Mouse (Mus musculus): ENCODE measurements around the gene Mettl8. TPM values are rescaled to one million over a fixed set of nuclear protein-coding genes. Genes with fewer than 3 reads are reported as not detected.

Gene Mettl8
- total and polyA plus RNA-seq, 3 experiments: 2.4 to 13.4 (median 13.2) TPM

DNA sequence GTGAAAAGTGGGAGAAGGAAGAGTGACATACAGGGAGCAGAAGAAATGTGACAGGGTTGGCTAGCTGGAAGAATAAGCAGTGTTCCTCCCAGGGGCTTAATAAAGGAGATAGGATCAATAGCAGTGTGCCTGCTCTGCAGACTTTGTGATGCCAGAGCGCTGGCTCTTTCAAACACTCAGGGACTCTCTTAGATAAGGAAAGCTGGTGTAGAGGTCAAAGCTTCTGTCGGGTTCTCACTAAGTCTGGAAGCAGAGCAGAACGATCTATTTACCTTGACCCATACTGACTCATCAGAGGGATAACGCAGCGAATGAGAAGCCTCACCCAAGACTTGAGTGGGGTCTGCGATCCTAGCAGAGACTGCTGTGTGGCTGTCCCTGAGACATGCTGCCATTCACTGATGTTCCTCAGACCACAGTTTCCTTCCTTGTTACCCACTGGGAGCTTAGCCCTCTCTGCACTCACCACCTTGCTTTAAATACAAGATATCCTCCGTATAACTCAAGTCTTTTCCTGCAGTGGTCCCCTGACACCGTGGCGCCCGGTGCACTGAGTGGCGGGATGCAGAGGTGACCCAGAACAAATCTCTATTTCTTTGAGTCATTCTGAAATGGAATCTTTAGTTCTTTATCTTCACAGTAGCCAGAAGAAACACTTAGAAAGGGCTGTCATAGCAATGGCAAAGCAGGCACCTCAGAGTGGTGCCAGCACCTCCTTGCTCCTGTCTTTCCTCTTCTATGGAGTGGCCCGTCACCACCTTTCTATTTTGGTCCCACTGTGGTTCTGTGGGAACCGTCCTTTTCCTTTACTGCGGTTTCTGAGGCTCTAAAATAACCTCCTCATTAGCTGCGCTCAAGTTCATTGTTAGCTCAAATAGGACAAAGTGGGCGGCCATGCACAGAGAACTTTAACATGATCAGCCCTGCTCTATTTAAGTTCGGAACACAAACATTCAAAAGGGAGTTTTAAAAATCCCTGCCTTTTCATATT, 65.9 kb downstream of the Mettl8 start:
- DNase-seq: peak; percentile 62

DNA sequence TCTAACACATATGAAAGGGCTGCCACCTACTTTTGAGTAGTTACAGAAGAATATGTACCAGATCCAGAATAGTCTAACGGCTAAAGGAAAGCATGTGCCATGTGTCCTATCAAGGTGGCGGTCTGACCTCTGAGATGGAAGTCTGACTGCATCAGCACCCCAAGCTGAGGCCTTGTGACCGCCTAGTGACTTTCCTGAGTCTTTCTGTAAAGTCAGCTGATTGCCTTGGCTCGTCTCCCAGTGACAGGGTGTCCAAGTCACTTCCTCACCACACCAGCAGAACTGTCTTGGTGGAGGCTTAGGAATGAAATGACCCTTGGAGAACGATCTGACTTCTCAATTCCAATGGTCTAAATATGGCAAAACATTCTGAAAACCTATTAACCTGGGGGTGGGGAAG, 77.1 kb downstream of the Mettl8 start:
- DNase-seq: peak; percentile 65

DNA sequence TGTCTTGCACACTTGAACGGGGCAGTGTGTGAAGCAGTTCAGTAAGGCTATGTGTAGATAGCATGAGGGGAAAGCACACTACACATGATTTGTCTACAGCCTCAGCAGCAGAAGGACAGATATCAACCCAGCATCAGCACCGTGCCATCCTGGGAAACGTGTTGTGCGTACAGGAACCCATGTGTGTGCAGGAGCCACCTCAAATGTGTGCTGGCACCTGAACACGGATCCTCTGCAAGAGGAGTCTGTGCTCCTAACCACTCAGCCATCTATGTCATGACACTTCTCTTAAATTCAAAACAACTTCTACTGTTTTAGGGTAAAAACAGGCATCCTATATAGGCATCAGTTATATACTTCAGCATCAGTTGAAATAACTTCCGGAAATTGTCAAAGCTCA, 80.6 kb downstream of the Mettl8 start:
- no peak for DNase-seq

DNA sequence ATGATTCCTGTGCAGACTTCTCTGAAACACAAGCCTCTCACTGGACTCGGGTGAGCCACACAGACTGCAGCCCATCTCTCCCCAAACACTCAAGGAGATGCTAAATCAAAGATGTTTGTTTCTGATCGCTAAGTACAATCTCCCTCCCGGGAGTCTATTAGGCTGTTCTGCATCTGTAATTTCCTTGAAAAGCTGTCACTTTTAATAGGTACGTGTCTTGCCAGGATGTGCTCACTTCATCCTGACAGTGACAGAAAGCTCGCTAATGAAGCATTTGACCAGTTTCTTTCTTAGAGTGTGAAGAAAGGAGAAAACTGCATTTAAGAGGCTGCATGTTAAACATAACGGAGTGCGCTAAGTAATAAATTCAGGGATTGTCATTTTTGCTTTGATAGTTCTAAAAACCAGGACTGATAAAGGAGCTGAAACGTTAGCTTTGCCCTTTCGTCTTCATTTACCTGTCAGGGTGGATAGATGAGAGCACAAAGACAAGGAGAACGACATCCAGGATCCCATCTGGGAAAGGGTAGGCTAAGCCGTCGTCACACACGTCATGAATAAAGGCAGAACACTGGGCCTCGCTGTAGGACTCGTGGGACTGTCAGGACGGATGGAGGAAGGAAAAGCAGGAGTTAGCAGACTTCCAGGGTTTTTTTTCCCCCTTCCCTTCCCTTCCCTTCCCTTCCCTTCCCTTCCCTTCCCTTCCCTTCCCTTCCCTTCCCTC, 82.4 kb downstream of the Mettl8 start:
- no peak for DNase-seq

GRCm38 (mm10) chr2:70970158-70970741, 85.1 kb downstream of the Mettl8 start:
- no peak for DNase-seq

DNA sequence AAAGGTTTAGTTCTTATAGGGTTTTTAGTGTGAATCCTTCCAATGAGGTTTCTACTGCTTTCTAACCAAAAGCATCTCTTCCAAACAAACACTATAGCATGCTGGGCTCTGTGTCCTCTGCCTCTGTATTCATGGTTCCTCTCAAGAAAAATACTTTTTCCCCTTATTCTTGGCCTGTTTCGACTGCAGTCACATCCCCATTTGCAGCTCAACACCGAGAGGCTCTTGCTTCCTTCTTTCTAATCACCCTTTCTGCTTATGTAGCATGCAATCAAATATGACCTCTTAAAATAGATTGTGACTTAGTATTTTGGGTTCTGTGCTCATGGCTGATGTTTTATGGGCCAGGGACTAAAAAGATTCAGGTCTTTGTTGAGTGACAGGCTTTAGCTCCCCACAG, 87.1 kb downstream of the Mettl8 start:
- no peak for DNase-seq

DNA sequence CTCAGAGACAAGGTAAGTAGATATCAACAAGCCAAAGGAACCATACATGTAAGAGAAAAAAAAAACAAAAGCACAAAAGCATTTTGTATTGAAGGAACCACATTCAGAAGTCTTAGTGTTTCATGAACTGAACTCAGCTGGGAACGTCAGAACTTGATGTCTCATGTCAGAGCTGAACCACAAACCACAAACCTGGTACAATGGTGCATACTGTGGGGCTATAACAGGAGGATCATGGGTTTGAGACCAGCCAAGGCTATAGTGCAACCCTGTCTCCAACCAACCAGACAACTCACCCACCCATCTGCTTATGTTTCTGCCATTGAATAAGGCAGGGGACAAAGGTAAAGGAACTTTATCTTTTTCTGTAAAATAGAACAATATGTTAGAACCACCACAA, 88.2 kb downstream of the Mettl8 start:
- no peak for DNase-seq

- DNase-seq: no peak
Measured at GRCm38 (mm10) chr2:70964809-70965208, 90.6 kb downstream of the Mettl8 start.

DNA sequence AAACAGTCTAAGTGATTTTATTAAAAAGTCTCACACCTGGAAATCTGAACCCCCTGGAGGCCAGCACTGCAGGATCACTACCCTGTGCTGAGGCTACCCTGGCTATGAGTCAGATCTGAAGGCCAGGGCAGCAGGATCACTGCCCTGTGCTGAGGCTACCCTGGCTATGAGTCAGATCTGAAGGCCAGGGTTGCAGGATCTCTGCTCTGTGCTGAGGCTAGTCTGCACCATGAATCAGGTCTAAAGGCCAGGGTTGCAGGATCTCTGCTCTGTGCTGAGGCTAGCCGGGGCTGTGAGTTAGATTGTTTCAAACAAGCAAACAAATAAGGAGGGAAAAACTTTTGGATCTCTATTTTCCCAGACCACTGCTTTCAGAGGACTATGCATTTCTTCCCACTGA, 92.5 kb downstream of the Mettl8 start:
- peak; percentile 87 for DNase-seq

DNA sequence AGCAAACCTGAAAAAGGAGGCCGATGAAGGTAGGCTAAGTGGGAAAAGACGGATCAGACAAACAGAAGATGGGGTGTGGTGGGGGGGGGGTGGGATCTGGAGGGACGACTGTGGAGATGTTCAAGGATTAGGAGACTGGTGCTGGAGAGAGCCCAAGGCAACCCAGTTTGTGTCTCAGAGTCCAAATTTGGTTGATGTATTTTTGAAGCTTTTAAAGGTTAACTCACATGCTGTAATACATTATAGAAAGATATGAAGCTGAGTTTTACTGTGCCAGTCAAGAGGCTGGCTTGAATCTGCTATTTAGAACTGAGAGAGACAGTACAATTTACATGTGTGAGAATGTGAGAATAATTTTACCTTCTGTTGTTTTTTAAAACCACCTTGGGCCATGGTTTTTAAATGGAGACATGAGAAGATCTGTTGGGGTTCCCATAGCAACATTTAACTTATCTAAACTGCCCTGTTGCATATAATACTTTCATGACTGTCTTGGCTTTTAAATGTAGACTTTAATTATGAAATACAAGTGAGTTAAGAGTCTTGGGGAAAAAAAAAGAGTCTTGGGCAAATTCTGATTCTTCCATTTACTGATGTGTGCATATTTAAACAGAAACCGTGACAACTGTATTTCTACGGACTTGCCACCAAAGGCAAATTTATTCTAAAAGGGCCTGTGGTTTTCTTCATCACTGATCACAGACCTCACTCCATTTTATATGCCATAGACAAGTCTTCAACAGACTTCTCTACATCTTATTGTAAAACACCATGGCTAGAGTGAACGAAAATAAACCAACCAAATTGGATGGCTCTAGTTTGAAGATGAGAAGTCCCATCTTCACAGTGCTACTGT, 94.1 kb downstream of the Mettl8 start:
- no peak for DNase-seq

DNA sequence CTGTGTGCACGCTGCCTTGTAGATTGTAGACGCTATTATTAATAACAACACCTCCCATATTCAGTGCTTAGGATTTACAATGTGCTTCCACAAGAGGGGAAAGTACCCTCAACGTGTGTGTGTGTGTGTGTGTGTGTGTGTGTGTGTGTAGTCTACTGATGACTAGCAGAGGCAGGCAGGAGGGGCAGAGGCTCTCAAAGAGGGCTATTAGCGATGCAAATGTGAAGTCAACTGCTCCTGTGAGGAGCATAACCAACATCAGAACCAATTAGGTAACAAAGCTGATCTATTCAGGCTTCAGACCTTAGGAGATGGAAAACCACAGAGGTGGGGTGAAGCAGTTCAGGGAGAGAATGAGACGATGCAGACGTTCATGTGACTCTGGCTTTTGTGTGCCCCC, 95.3 kb downstream of the Mettl8 start:
- DNase-seq: no peak

- DNase-seq: no peak
Measured at GRCm38 (mm10) chr2:70959337-70959736, 96.0 kb downstream of the Mettl8 start.

DNA sequence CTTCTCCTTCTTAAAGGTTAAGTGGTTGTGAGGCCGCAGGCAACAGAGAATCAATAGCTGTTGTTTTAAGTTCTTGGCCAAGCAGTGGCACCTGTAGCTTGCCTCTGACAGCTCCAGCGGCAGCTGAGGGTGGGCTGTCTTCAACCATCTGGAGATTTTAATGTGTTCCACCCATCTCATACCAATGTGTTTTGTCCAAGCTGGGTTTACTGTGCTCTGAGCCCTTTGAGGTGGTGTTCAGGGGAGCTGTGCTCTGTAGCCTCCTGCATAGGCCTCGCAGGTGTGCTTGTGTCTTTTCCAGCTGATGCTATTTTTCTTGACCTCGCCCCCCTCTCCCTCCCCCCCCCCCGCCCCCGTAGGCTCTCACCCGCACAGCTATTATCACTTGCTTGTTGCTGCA, 96.8 kb downstream of the Mettl8 start:
- no peak for DNase-seq

DNA sequence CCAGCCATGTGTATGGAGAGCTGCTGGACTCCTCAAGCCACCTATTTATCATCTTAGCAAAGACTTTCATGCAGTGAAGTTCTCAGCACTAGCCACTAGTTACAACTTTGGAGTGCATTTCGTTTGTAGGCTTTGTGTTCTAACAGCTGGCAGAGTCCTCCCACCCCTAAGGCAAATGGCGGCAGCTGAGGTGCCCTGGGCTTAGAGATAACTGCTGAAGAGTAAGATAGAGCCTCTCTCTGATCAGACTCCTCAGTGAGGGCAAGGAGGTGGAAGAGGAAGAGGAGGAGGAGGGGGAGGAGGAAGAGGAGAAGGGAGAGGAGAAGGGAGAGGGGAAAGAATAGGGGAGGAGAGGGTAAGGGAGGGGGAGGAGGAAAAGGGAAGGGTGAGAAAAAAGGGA, 101.8 kb downstream of the Mettl8 start:
- no peak for DNase-seq

DNA sequence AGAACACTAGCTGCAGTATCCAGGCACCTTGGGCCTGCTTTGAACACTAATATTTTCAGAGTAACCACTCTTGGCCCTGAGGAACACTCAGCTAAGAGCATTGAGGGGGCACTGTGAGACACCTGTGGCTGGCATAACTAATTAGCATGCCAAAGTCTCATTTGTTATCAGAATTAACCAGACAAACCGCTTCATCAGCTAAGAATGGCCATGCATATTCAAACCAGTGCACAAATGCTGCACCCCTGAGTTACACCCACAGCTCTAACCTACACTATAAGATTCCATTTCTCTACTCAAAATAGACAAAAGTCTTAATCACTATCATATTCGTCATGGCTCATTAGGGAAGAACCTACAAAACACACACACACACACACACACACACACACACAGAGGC, 103.4 kb downstream of the Mettl8 start:
- no peak for DNase-seq

- no peak for DNase-seq
Measured at GRCm38 (mm10) chr2:70944511-70945305, 110.7 kb downstream of the Mettl8 start.

- DNase-seq: no peak
Measured at GRCm38 (mm10) chr2:70940826-70941225, 114.6 kb downstream of the Mettl8 start.

DNA sequence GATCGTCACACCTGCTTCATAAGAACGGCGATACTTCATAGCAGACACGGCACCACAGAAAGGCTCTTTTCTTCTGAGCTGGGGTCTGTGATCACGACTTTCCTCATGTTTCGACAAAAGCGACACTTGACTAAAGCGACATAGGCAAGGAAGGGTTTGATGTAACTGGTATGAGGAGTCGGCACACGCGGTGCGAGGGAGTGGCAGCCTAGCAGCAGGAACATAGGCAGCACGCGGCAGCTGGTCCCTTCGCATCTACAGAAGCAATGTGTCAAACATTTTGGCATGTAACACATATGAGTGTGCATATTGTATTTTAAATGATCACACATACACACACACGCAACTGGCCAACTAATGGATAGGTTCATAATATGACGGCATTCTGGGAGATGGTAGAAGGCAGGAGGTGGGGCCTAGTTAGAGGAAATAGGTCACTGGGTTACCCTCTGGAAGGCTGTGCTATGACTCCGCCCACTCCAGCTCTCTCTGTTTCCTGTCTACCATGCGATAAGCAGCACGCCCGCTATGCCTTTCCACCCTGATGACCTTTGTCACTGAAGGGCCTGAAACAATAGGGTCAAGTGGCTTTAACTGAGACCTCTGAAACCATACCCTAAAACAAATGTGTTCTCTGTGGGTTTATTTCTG, 116.4 kb downstream of the Mettl8 start:
- DNase-seq: no peak

- no peak for DNase-seq
Measured at GRCm38 (mm10) chr2:70934772-70935171, 120.6 kb downstream of the Mettl8 start.

DNA sequence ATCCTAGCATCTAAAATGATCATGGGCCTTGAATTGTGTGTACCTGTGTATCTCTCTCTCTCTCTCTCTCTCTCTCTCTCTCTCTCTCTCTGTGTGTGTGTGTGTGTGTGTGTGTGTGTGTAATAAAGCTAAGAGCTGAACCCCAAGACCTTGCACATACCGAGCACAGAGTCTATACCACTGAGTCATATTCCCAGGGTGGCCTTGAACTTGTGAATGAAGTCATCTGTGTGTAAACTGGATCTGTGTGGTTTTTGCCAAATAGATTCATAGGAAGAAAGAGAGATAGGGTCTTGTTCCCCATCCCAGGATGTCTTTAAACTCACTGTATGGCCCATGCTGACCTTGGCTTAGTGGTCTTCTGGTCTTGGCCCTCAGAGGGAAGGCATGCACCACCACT, 121.9 kb downstream of the Mettl8 start:
- peak; percentile 62 for DNase-seq
